Mouse (Mus musculus) MEL (cell line): Measurements from ENCODE around the gene Rpn1. TPM values are rescaled to one million over a fixed set of nuclear protein-coding genes. Genes with fewer than 3 reads are reported as not detected.

Source experiments
- DNase-seq: peaks from one replicate; pipeline ENCODE4 v3.0.0; 2011; ENCODE audit warnings: low read depth, low spot score
- H3K27ac ChIP-seq: 2 replicates; pipeline ENCODE4 v1.5.1; 2012; ENCODE audit warnings: low read depth, mild to moderate bottlenecking, control low read depth, low read length, moderate library complexity; ENCODE audit not compliant: control insufficient read depth
- H3K27me3 ChIP-seq, 2 experiments: fragments of 150-350 bp in 1 of 2; sonication (generic) in 1 of 2; 2 replicates each; pipeline ENCODE4 v1.6.1; 2012; ENCODE audit warnings: low read length in 2 of 2, mild to moderate bottlenecking in 2 of 2, improper control_type of control experiment in 1 of 2, moderate library complexity in 1 of 2; ENCODE audit not compliant: insufficient read depth in 2 of 2, control insufficient read depth in 1 of 2
- H3K36me3 ChIP-seq, 2 experiments: 2 replicates each; pipeline ENCODE4 v1.6.1; 2012 to 2014; ENCODE audit warnings: low read length in 2 of 2, improper control_type of control experiment in 1 of 2, inconsistent platforms in 1 of 2, mild to moderate bottlenecking in 1 of 2; ENCODE audit not compliant: insufficient read depth in 2 of 2, control insufficient read depth in 1 of 2
- H3K4me1 ChIP-seq, 2 experiments: fragments of 150-350 bp in 1 of 2; sonication (generic) in 1 of 2; 2 replicates each; pipeline ENCODE4 v1.6.1; 2012; ENCODE audit warnings: low read length in 2 of 2, improper control_type of control experiment in 1 of 2, mild to moderate bottlenecking in 1 of 2; ENCODE audit not compliant: insufficient read depth in 2 of 2, control insufficient read depth in 1 of 2
- H3K4me3 ChIP-seq, 2 experiments: fragments of 150-350 bp in 1 of 2; sonication (generic) in 1 of 2; 2 replicates each; pipeline ENCODE4 v1.5.1; 2012; ENCODE audit warnings: low read depth in 2 of 2, low read length in 2 of 2, mild to moderate bottlenecking in 2 of 2, moderate library complexity in 2 of 2, control low read depth in 1 of 2, improper control_type of control experiment in 1 of 2; ENCODE audit not compliant: control insufficient read depth in 1 of 2, insufficient read depth in 1 of 2
- H3K79me2 ChIP-seq: 2 replicates; pipeline ENCODE4 v1.6.1; 2012; ENCODE audit warnings: mild to moderate bottlenecking, low read length, moderate library complexity; ENCODE audit not compliant: control insufficient read depth, poor library complexity, insufficient read depth
- H3K9ac ChIP-seq: 2 replicates; pipeline ENCODE4 v1.6.1; 2012; ENCODE audit warnings: low read depth, mild to moderate bottlenecking, control low read depth, low read length, moderate library complexity; ENCODE audit not compliant: control insufficient read depth, poor library complexity, severe bottlenecking
- H3K9me3 ChIP-seq: fragments of 150-350 bp; sonication (generic); replicated peaks from 2 replicates; pipeline ENCODE4 v1.6.1; 2012; ENCODE audit warnings: mild to moderate bottlenecking, low read length, improper control_type of control experiment, moderate library complexity; ENCODE audit not compliant: insufficient read depth
- CHD2 ChIP-seq: IDR thresholded peaks from 2 replicates; pipeline ENCODE4 v1.6.1; 2011; ENCODE audit warnings: low read length, improper control_type of control experiment
- CTCF ChIP-seq, 3 experiments: IDR thresholded peaks in 2 of 3; conservative IDR thresholded peaks in 1 of 3; 2 replicates each; pipeline ENCODE4 v1.5.1; 2011 to 2012; ENCODE audit warnings: low read length in 3 of 3, low read depth in 2 of 3, mild to moderate bottlenecking in 2 of 3, improper control_type of control experiment in 1 of 3, inconsistent platforms in 1 of 3, mixed read lengths in 1 of 3, moderate library complexity in 1 of 3; ENCODE audit not compliant: control insufficient read depth in 1 of 3, insufficient read depth in 1 of 3, poor library complexity in 1 of 3, severe bottlenecking in 1 of 3
- EP300 ChIP-seq, 2 experiments: IDR thresholded peaks; 2 replicates each; pipeline ENCODE4 v1.6.1; 2011; ENCODE audit warnings: improper control_type of control experiment in 2 of 2, low read length in 2 of 2, low read depth in 1 of 2, mild to moderate bottlenecking in 1 of 2
- GABPA ChIP-seq: IDR thresholded peaks from 2 replicates; pipeline ENCODE4 v1.6.1; 2012; ENCODE audit warnings: low read depth, mild to moderate bottlenecking, inconsistent platforms, low read length, improper control_type of control experiment, moderate library complexity
- GATA1 ChIP-seq: IDR thresholded peaks from 2 replicates; pipeline ENCODE4 v1.6.1; 2011; ENCODE audit warnings: low read depth, low read length, improper control_type of control experiment
- MAZ ChIP-seq: IDR thresholded peaks from 2 replicates; pipeline ENCODE4 v1.6.1; 2012; ENCODE audit warnings: low read depth, mild to moderate bottlenecking, inconsistent platforms, low read length, improper control_type of control experiment
- MXI1 ChIP-seq: IDR thresholded peaks from 2 replicates; pipeline ENCODE4 v1.6.1; 2011; ENCODE audit warnings: mild to moderate bottlenecking, low read depth, low read length, improper control_type of control experiment
- MYB ChIP-seq: IDR thresholded peaks from 2 replicates; pipeline ENCODE4 v1.6.1; 2011; ENCODE audit warnings: mild to moderate bottlenecking, low read depth, low read length, improper control_type of control experiment
- MYC ChIP-seq: IDR thresholded peaks from 2 replicates; pipeline ENCODE4 v1.6.1; 2011; ENCODE audit warnings: low read depth, mild to moderate bottlenecking, low read length, improper control_type of control experiment, moderate library complexity
- NRF1 ChIP-seq: IDR thresholded peaks from 2 replicates; pipeline ENCODE4 v1.6.1; 2014; ENCODE audit warnings: low read depth, mild to moderate bottlenecking, inconsistent platforms, low read length, improper control_type of control experiment, moderate library complexity; ENCODE audit not compliant: poor library complexity, insufficient read depth, severe bottlenecking
- POLR2AphosphoS5 ChIP-seq: IDR thresholded peaks from 2 replicates; pipeline ENCODE4 v1.6.1; 2012; ENCODE audit warnings: low read depth, borderline replicate concordance, mild to moderate bottlenecking, inconsistent platforms, low read length, moderate library complexity, mixed read lengths
- RAD21 ChIP-seq: IDR thresholded peaks from 2 replicates; pipeline ENCODE4 v1.6.1; 2011; ENCODE audit warnings: mild to moderate bottlenecking, low read depth, low read length, improper control_type of control experiment
- SIN3A ChIP-seq: IDR thresholded peaks from 2 replicates; pipeline ENCODE4 v1.6.1; 2012; ENCODE audit warnings: low read length, improper control_type of control experiment, inconsistent platforms
- SMC3 ChIP-seq: IDR thresholded peaks from 2 replicates; pipeline ENCODE4 v1.6.1; 2011; ENCODE audit warnings: low read depth, low read length, improper control_type of control experiment
- USF1 ChIP-seq: IDR thresholded peaks from 2 replicates; pipeline ENCODE4 v1.6.1; 2014; ENCODE audit warnings: low read depth, mild to moderate bottlenecking, inconsistent platforms, low read length, improper control_type of control experiment, moderate library complexity
- ZC3H11A ChIP-seq: IDR thresholded peaks from 2 replicates; pipeline ENCODE4 v1.6.1; 2012; ENCODE audit warnings: low read depth, mild to moderate bottlenecking, inconsistent platforms, low read length, improper control_type of control experiment
- polyA plus RNA-seq, 2 experiments: library from polyadenylated mRNA; stranded (reverse) in 1 of 2; unstranded in 1 of 2; fragments of >175 nt in 1 of 2; fragments of >200 nt in 1 of 2; gene quantifications; 2 replicates each; pipeline versions ENCODE4 v1.2.1 to v1.2.4; 2012; ENCODE audit warnings: low replicate concordance in 2 of 2, low read depth in 1 of 2; ENCODE audit not compliant: insufficient read length in 2 of 2, insufficient read depth in 1 of 2, missing spikeins in 1 of 2
- total RNA-seq: library from RNA; depleted of rRNA; stranded (reverse); fragments of 300-350 nt; gene quantifications from 2 replicates; pipeline ENCODE4 v1.2.3, GENCODE M21; 2012

The Rpn1 gene
- total and polyA plus RNA-seq, 3 experiments: 289 to 412 (median 361) TPM

- H3K9me3 ChIP-seq: no peaks in the 10 kb centered on the region
- no peak overlapping the region for H3K9ac ChIP-seq
- H3K79me2 ChIP-seq: no peaks in the 10 kb centered on the region
- no peak overlapping the region for H3K27ac ChIP-seq
- H3K4me3 ChIP-seq: no peak overlapping the region
- TF ChIP-seq SIN3A: no peak
- no peak for TF ChIP-seq GABPA
- TF ChIP-seq POLR2AphosphoS5: no peak
- TF ChIP-seq NRF1: no peak
- no peak for TF ChIP-seq GATA1
- TF ChIP-seq MYB: no peak
- no peaks in the 10 kb centered on the region for H3K27me3 ChIP-seq
- DNase-seq: no peak
- peaks cover 0 to 14% of the 10 kb centered on the region in 2 experiments; a peak in 2 of 4 replicates for H3K4me1 ChIP-seq
- H3K36me3 ChIP-seq: peaks cover 0 to 7% of the 10 kb centered on the region in 2 experiments; a peak in 2 of 4 replicates
These were observed 37.5 kb downstream of the Rpn1 start for GRCm38 (mm10) chr6:88121781-88122180.

DNA sequence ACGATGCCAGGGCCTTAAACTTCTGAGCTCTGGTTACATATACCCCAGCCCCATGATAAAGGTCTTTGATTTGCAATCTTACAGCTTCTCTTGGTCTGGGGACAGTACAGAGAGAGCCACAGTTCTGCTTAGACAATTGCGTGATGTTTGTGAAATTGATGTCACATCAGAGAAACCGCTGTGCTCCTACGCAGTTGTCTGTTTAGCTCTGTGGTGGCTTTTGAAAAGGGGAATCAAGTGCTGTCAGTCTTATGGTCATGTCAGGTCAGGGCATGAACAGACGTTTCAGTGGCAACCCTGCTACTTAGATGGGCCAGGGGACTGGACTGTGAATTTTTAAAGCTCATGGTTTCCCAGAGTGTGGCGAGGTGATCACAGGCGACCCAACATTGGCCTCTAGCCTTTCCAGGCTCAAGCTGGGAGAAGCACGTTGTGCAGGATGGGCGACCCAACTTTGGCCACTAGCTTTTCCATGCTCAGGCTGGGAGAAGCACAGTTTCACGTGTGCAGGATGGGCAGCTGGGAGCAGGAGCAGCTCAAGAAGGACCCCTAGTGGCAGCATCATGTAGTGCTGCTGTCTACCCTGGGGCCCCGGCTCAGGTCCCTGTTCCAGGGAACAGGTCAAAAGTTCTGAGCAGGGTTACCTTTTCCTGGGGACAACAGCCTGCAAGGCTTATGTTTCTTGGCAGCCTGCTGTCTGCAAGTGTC is 39.0 kb downstream of the Rpn1 start:
- peaks cover 0 to 9% of the 10 kb centered on the region in 2 experiments; a peak in 2 of 4 replicates for H3K4me1 ChIP-seq
- H3K4me3 ChIP-seq: peak overlapping the region; percentile 21 to 33; a peak in 3 of 4 replicates
- DNase-seq: peak; percentile 67
- peak overlapping the region; percentile 15; the same call in 1 of the 2 replicates for H3K9ac ChIP-seq
- TF ChIP-seq SMC3 (peak; percentile 66), MXI1 (peak; percentile 66), RAD21 (peak; percentile 77), MAZ (0 out of 2 replicates have a peak, but pooled peaks have one; percentile 1), MYC (0 out of 2 replicates have a peak, but pooled peaks have one; percentile 40), ZC3H11A (peak; percentile 57), CHD2 (no peak), USF1 (peak; percentile 27; the same call in 1 of the 2 replicates), EP300 (IDR thresholded peaks at IDR 0.05; ENCODE audit: low read depth in 1 of 2, low read length in 2 of 2) (no peak), CTCF (IDR thresholded peaks at IDR 0.05 in 2 of 3, conservative IDR thresholded peaks at IDR 0.05 in 1 of 3; ENCODE audit: control insufficient read depth in 1 of 3, insufficient read depth in 1 of 3, low read depth in 2 of 3, low read length in 3 of 3, poor library complexity in 1 of 3, severe bottlenecking in 1 of 3) (peak; percentile 83 to 91 (median 83)), SIN3A (0 out of 2 replicates have a peak, but pooled peaks have one; percentile 18)
- no peaks in the 10 kb centered on the region for H3K27me3 ChIP-seq
- H3K27ac ChIP-seq: no peak overlapping the region
- H3K36me3 ChIP-seq: peaks cover 0 to 2% of the 10 kb centered on the region in 2 experiments; a peak in 1 of 4 replicates
- H3K79me2 ChIP-seq: no peaks in the 10 kb centered on the region
- no peaks in the 10 kb centered on the region for H3K9me3 ChIP-seq
